Mouse (Mus musculus): ENCODE results near the gene Olfr1303. TPM values are rescaled to one million over a fixed set of nuclear protein-coding genes. Genes with fewer than 3 reads are reported as not detected.

Gene Olfr1303
- total RNA-seq (2015) (not detected in 2 replicates), total RNA-seq (2017) (not detected in 2 replicates)

DNA sequence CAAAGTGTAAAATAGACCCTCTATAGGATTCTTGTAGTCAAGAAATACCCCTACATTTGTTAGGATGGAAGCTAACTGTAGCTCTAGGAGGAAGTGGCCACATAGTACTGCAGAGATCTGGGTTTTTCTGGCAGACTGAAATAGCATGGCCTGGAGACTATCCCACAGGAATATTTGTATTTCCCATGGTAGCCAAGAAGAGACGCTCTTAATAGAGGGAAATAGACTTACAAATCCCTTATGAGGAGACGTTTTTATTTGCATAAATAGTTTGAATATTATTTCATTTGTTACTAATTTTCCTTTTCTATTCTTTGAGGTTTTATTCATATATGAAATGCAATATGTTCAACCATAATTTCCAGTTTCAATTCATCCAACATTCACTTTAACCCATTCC, at the start of gene Olfr1303:
Olfr1303 (minus strand) TSS at position 101 of the 400 bp plus-strand sequence.
- no peak for ATAC-seq (replicated peaks; ENCODE audit: poor library complexity)

DNA sequence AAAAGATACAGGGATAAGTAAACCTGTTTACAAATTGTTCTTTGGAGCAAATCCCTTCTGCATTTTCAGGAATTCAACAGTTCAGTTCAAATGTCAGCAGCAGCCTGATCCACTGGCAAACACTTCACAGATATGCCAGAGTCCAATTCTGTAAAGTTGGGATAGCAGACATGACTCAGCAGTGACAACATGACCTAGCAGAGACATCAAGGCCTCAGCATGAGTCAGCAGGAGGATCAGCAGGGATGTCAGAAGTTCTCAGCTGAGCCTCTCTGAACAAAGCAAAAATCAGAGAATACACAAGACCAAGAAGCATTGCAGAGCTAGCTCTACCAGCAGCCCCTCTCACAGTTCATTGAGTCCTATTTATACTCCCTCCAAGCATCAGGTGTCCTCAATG, 7.2 kb downstream of the Olfr1303 start:
- no peak for ATAC-seq (replicated peaks; ENCODE audit: poor library complexity)

DNA sequence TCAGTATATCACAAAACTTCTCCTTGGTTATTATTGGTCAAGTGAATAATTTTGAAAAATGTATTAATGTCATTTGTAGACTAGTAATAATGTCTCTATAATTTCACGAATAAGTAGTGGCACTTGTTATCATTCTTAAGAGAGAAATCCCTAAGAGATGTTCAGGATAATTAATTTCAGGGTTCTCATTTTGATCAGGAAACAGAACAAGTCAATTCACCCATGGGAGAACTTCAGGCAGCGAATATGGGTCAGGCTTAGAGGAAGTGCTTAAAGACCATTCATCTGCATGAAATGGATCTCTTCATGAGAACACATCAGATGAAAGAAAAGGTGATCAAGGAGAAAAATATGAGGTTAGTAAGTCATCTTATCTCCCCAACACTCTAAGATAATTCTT, 43.0 kb downstream of the Olfr1303 start, which contains the start of gene Olfr1302:
Olfr1302 (plus strand) TSS at position 301 of the 400 bp plus-strand sequence.
- ATAC-seq (replicated peaks; ENCODE audit: poor library complexity): no peak

Other genes with a start within 250 kb of the Olfr1303 start
- gene Olfr1297, start 193.8 kb downstream of the Olfr1303 start, total RNA-seq (2015): not detected in 2 replicates
- gene Olfr1297, start 193.8 kb downstream of the Olfr1303 start, total RNA-seq (2017): not detected in 2 replicates
- not detected in 2 replicates for gene Olfr1298, start 171.1 kb downstream of the Olfr1303 start, total RNA-seq (2015)
- gene Olfr1298, start 171.1 kb downstream of the Olfr1303 start, total RNA-seq (2017): not detected in 2 replicates
- not detected in 2 replicates for gene Olfr1299, start 158.9 kb downstream of the Olfr1303 start, total RNA-seq (2015)
- gene Olfr1299, start 158.9 kb downstream of the Olfr1303 start, total RNA-seq (2017): not detected in 2 replicates
- gene Olfr1301, start 69.3 kb downstream of the Olfr1303 start, total RNA-seq (2015): not detected in 2 replicates
- gene Olfr1301, start 69.3 kb downstream of the Olfr1303 start, total RNA-seq (2017): not detected in 2 replicates
- not detected in 2 replicates for gene Olfr1302, start 42.9 kb downstream of the Olfr1303 start, total RNA-seq (2015)
- not detected in 2 replicates for gene Olfr1302, start 42.9 kb downstream of the Olfr1303 start, total RNA-seq (2017)
- gene Olfr1305, start 56.8 kb upstream of the Olfr1303 start, total RNA-seq (2015): not detected in 2 replicates
- gene Olfr1305, start 56.8 kb upstream of the Olfr1303 start, total RNA-seq (2017): not detected in 2 replicates
- gene Olfr1306, start 95.9 kb upstream of the Olfr1303 start, total RNA-seq (2015): not detected in 2 replicates
- gene Olfr1306, start 95.9 kb upstream of the Olfr1303 start, total RNA-seq (2017): not detected in 2 replicates
- gene Olfr1307, start 129.1 kb upstream of the Olfr1303 start, total RNA-seq (2015): not detected in 2 replicates
- 0.03 TPM in 1 of 2 replicates, not detected in the other for gene Olfr1307, start 129.1 kb upstream of the Olfr1303 start, total RNA-seq (2017)
- gene Olfr1308, start 144.6 kb upstream of the Olfr1303 start, total RNA-seq (2015): not detected in 2 replicates
- not detected in 2 replicates for gene Olfr1308, start 144.6 kb upstream of the Olfr1303 start, total RNA-seq (2017)
- gene Olfr1309, start 169.9 kb upstream of the Olfr1303 start, total RNA-seq (2015): not detected in 2 replicates
- not detected in 2 replicates for gene Olfr1309, start 169.9 kb upstream of the Olfr1303 start, total RNA-seq (2017)
- gene Olfr1310, start 192.4 kb upstream of the Olfr1303 start, total RNA-seq (2015): not detected in 2 replicates
- not detected in 2 replicates for gene Olfr1310, start 192.4 kb upstream of the Olfr1303 start, total RNA-seq (2017)
- not detected in 2 replicates for gene Olfr1311, start 204.1 kb upstream of the Olfr1303 start, total RNA-seq (2015)
- not detected in 2 replicates for gene Olfr1311, start 204.1 kb upstream of the Olfr1303 start, total RNA-seq (2017)
- not detected in 2 replicates for gene Olfr1312, start 229.9 kb upstream of the Olfr1303 start, total RNA-seq (2015)
- not detected in 2 replicates for gene Olfr1312, start 229.9 kb upstream of the Olfr1303 start, total RNA-seq (2017)